Mouse (Mus musculus) lung, adult 2 months (tissue): ENCODE data around the gene Trak1.

Experiments
- CTCF ChIP-seq: fragments of 200-500 bp; IDR thresholded peaks from 2 replicates; pipeline ENCODE4 v1.5.1; 2011; ENCODE audit warnings: mild to moderate bottlenecking, low read length, control low read depth; ENCODE audit not compliant: insufficient read depth
- POLR2A ChIP-seq: fragments of 200-500 bp; IDR thresholded peaks from 2 replicates; pipeline ENCODE4 v1.6.1; 2011; ENCODE audit warnings: low read depth, mild to moderate bottlenecking, control low read depth, low read length, borderline replicate concordance; ENCODE audit errors: extremely low read depth

DNA sequence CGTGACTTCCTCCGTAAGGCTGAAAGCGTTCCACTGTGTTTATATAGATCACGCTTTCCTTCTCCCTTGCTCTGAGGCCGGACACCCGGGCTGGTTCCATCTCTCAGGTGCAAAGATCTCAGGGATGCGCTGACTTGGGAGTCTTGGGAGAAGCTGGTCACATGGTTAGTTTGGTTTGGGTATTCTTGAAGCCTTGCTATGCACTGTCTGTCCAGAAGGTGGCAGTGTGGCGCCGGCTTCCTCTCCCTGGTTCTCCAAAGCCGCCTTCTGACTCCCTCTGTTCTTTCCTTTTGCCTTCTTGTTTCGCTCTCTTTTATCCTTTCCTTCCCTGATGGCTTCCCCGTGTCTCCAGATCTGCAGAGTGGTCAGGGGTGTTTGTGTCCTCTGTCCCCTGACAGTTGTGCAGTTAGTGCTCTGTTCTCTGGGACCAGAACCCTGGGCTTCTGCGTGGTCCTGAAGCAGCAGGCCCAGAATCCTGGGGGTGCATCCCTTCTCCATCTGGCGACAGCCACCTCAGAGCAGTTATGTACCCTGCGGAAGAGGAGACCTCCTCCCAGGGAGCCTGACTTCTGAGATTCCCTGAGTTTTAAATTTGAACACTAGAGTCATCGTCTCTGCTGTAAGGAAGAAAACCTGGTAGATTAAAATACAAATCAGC lies 87.9 kb downstream of the Trak1 start:
- TF ChIP-seq CTCF (peak; percentile 93), POLR2A (no peak)
